Mouse (Mus musculus) T-helper 2 cell (primary cell): Measurements from ENCODE around the gene Palld.

ENCODE experiments used
- in situ Hi-C: fragments of 300-600 bp; cut with MboI, MseI; formaldehyde crosslinking; loops from one replicate; pipeline ENCODE4 v1.15.1; 2025; ENCODE audit warnings: high pct_unique_total_duplicates

Palld gene

GRCm38 (mm10) chr8:61902521-61902920 lies at the start of gene Palld:
Gene Palld, minus strand, starts transcription at chr8:61902690.
- in situ Hi-C loops: no loop called here

- in situ Hi-C loops: loop anchor here (25.0 kb wide), 1 partner anchor 1050 kb away; the partner anchor contains the start of gene Hpf1
These were observed 35.1 kb upstream of the Palld start for GRCm38 (mm10) chr8:61937576-61937975.

GRCm38 (mm10) chr8:61933243-61933642 lies 30.8 kb upstream of the Palld start:
- in situ Hi-C loops: loop anchor here (25.0 kb wide), 1 partner anchor 1046 kb away; the partner anchor contains the start of gene Hpf1

- in situ Hi-C loops: loop anchor here (25.0 kb wide), 1 partner anchor 1041 kb away; the partner anchor contains the start of gene Hpf1
These were observed 25.4 kb upstream of the Palld start, which contains the start of gene Ddx60 for GRCm38 (mm10) chr8:61927777-61928494. Gene Ddx60, plus strand, starts transcription at chr8:61928087.

- in situ Hi-C loops: no loop called here
These were observed 22.0 kb upstream of the Palld start for GRCm38 (mm10) chr8:61924518-61924917.

- in situ Hi-C loops: no loop called here
These were observed 19.1 kb upstream of the Palld start for GRCm38 (mm10) chr8:61921454-61922054.

GRCm38 (mm10) chr8:61920389-61920788 lies 17.9 kb upstream of the Palld start:
- in situ Hi-C loops: no loop called here

GRCm38 (mm10) chr8:61919145-61919788 lies 16.8 kb upstream of the Palld start:
- in situ Hi-C loops: no loop called here

GRCm38 (mm10) chr8:61917287-61917686 lies 14.8 kb upstream of the Palld start:
- in situ Hi-C loops: no loop called here

- in situ Hi-C loops: no loop called here
These were observed 11.5 kb upstream of the Palld start for GRCm38 (mm10) chr8:61913957-61914356.

- in situ Hi-C loops: no loop called here
These were observed 10.3 kb upstream of the Palld start for GRCm38 (mm10) chr8:61912817-61913216.

- in situ Hi-C loops: no loop called here
These were observed 6.8 kb upstream of the Palld start for GRCm38 (mm10) chr8:61909313-61909712.

- in situ Hi-C loops: no loop called here
These were observed 6.1 kb upstream of the Palld start for GRCm38 (mm10) chr8:61908303-61909215.

GRCm38 (mm10) chr8:61901028-61901717 lies 1.3 kb downstream of the Palld start:
- in situ Hi-C loops: no loop called here

GRCm38 (mm10) chr8:61897402-61897801 lies 5.1 kb downstream of the Palld start:
- in situ Hi-C loops: loop anchor here (25.0 kb wide), 1 partner anchor 1465 kb away; no protein-coding TSS in a partner anchor

GRCm38 (mm10) chr8:61896742-61897141 lies 5.7 kb downstream of the Palld start:
- in situ Hi-C loops: loop anchor here (25.0 kb wide), 1 partner anchor 1466 kb away; no protein-coding TSS in a partner anchor

- in situ Hi-C loops: loop anchor here (25.0 kb wide), 1 partner anchor 1468 kb away; no protein-coding TSS in a partner anchor
These were observed 8.4 kb downstream of the Palld start for GRCm38 (mm10) chr8:61894062-61894461.

- in situ Hi-C loops: loop anchor here (10.0 to 25.0 kb wide), 2 partner anchors 173 to 1485 kb away; no protein-coding TSS in a partner anchor
These were observed 24.9 kb downstream of the Palld start for GRCm38 (mm10) chr8:61877607-61878006.

- in situ Hi-C loops: loop anchor here (10.0 to 25.0 kb wide), 2 partner anchors 170 to 1487 kb away; no protein-coding TSS in a partner anchor
These were observed 27.2 kb downstream of the Palld start for GRCm38 (mm10) chr8:61875290-61875689.

- in situ Hi-C loops: loop anchor here (5.0 to 10.0 kb wide), 2 partner anchors 169 to 337 kb away; no protein-coding TSS in a partner anchor
These were observed 28.5 kb downstream of the Palld start for GRCm38 (mm10) chr8:61873994-61874393.
